Mouse (Mus musculus): ENCODE data around the gene 2510039O18Rik.
A peak's percentile ranks its signal among the peaks of the same experiment; 100 is the strongest.

Gene 2510039O18Rik

DNA sequence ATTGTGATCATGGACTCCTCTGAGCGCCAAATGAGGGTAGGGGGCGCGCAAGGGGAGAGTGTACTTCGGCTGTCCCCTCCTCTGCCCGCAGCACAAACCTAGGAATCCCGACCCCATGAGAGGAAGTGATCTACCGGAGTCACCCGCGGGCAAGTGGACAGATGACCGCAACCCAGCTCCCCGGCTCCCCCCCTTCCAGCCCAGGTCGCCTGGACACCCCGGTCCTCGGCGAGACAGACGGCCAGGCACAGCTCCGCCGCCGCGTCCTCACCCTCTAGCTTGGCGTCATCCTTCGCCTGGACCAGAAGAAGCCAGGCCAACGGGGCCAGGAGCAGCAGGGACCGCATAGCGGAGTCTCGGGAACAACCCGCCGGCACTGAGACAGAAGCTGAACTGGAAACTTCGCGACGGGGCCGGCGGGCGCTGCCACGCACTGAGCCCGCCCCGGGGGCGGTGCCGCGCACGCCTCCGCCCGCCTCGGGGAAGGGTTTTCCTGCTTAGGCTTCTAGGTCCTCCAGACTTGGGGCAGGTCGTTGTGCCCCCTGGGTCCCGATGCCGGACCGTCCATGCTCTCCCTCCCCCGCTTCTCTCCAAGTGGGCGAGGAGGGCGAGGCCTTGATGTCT, 4.3 kb upstream of the 2510039O18Rik start, which contains the start of gene Plod1:
TSS of gene Plod1 (minus strand) at position 437 of the 624 bp plus-strand sequence.
- DNase-seq (ENCODE audit: extremely low read depth, low read depth), result peak; percentile 36

DNA sequence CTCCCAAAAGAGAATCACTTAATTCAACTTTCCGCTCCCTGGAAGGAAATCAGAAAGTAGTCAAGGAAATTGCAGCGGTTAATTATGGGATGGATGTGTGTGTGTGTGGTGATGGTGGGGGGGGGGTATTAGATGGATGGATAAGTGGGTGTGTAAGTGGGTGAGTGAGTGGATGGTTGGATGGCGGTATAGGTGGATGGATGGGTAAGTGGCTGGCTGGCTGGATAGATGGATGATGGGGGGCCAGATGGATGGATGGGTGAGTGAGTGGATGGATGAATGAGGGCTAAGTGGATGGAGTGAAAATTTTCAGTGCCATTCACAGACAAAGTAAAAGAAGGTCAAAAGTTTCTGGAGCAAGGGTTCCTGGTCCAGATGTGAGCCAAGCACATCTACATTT, 3.7 kb upstream of the 2510039O18Rik start:
- DNase-seq (ENCODE audit: extremely low read depth, low read depth), result no peak

DNA sequence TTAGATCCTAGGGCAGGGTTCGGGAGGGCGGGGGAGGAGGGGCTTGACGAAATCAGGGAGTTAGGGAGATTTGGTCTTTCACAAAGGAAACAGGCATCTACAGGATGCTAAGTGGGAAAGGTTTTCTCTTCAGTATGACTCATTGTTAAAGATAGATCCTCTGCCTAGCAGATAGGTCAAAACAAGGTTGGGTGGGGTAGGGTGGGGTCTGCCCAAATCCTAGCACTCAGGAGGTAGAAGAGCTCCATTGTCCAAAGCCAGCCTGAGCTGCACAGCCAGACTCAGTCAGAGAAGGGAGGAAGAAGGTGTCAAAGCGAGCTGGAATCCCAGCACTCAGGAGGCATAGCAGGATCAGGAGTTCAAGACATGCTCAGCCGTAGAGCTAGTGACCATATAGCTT, 3.2 kb upstream of the 2510039O18Rik start:
- no peak for DNase-seq (ENCODE audit: extremely low read depth, low read depth)

DNA sequence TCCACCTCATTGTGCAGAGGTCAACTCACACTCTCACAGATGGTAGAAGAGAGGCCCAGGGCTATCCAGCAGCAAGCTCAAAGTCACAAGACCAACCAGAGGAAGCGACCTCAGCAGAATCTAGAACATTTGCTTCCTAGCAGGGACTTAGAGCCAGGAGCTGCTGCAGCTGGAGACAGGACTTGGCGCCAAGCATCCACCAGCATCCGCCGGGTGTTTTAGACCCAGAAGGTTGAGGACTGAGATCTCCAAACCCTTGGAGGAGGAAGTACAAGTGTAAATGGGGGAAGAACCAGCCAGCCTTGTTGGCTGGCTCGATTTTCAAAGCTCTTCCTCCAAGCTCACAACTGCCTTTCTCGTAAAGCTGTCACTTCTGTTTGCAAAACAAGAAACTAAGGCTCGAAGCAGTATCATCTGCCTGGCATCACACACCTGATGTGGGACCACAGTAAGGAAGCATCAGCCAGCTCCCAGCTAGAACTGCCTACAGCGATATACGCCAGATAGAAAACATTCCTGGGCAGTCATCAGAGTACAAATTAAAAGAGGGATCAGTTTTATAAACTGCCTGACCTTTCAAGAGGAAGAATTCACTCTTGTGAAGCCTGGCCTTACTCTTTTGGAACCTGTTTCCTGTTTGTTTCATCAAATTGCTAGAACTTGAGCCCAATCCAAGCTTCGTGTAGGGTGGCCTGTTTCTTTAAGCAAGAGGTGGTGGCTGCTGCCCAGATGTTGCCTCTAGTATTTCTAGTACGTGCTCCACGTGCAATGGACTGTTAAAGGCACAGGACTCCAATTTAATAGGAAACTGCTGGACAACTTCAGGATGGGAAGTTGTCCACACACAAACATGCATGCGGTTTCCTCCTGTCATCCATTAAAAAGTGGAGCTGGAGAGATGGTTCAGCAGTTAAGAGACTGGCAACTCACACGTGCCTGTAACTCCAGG, 2.3 kb upstream of the 2510039O18Rik start:
- DNase-seq (ENCODE audit: extremely low read depth, low read depth), result no peak

DNA sequence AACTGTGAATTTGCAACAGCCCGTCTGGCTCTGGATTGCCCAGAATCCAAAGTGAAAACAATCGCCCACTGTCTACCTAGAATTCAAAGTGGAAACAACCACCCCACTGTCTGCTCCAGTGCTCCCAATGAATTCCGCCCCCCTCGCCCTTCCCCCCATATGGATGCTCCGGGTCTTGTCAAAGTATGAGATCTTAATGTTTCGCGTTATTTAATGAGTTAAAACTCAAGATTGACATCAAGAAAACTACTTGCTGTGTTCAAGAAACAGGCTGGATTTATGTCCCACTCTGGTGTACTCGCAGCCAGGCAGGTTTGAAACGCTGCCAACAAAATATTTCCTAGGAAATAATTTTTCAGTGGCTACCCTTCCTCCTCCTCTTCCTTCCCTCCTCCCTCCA, 584 bp upstream of the 2510039O18Rik start:
- DNase-seq (ENCODE audit: extremely low read depth, low read depth), result no peak

DNA sequence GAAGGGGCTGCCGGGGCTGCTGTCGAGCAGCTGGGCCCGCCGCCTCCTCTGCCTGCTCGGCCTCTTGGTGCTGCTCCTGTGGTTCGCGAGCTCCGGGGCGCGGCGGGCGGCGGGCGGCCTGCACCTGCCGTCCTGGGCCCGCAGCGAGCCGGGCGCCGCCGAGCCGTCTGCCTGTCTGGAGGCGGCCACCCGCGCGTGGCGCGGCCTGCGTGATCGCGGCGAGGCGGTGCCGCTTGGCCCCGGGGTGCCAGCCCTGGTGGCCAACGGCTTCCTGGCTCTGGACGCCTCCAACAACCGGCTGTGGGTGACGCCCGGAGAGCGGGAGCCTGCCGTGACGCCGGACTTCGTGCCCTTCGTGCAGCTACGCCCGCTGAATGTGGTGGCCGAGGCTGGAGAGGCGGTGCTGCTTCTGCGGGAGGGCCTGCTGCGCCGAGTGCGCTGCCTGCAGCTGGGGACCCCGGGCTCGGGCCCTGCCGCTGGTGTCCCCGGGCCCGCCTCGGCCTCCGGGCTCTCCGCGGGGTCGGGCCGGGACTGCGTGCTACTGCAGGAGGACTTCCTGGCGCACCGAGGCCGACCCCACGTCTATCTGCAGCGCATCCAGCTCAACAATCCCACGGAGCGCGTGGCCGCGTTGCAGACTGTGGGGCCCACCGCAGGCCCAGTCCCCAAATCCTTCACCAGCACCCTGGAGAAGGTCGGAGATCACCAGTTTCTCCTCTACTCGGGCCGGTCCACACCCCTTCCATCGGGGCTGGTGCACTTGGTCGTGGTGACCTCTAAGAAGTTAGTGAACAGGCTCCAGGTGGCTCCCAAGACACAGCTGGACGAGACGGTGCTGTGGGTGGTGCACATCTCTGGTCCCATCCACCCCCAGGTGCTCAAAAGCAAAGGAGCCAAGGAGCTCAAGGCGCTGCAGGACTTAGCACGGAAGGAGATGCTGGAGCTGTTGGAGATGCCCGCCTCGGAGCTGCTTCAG, 638 bp downstream of the 2510039O18Rik start:
- no peak for DNase-seq (ENCODE audit: extremely low read depth, low read depth)

DNA sequence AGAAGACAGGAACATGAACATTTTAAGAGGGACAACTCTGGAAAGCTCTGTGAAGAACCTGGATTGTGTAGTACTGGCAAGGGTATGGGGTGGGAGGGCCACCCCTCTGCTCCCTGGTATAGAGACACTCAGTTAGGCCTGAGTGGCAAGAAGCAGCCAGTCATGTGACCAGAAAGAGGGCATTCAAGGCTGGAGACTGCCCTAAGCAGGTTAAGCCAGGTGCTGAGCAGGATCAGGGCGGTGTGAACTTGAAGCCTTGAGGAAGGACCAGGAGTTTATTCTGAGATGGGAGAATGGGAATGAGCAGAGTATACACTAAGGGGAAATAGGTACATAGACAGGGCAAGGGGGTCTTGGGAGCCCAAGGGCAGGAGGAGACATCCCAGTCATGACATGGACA, 2.3 kb downstream of the 2510039O18Rik start:
- DNase-seq (ENCODE audit: extremely low read depth, low read depth), result no peak

DNA sequence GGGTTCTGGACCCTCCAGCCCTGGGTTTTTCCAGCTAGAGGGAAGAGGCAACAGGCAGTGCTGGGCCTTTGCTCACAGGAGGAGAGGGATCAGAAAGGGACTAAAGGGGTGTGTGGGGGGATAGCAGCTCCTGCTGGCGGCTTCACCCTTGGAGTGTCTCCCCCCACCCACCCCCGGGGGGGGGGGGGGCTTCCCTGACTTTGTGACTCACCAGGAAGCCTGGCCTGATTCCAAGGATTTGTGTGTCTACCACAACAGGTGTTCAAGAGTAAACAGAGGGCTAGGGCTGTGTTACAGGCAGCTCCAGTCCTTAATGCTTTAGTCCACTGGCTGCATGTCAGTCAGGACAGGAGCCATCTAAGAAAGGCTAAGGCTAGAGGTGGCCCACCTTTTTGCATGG, 6.8 kb downstream of the 2510039O18Rik start:
- no peak for DNase-seq (ENCODE audit: extremely low read depth, low read depth)

DNA sequence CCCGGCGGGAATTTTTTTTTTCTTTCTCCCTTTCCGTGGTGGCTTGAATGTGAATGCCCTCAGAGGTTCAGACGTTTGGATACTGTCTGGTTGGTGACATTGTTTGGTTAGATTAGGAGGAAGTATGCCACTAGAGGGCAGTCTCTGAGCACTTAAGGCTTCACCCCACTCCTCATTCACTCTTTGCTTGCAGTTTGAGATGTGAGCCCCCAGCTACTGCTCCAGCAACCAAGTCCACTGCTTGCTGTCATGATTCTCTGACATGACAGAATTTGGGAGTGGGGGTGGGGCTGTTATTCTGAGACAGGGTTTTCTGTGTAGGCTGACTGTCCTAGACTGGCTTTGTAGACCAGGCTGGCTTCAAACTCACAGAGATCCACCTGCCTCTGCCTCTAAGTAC, 12.9 kb downstream of the 2510039O18Rik start:
- peak; percentile 48 for DNase-seq (ENCODE audit: extremely low read depth, low read depth)

DNA sequence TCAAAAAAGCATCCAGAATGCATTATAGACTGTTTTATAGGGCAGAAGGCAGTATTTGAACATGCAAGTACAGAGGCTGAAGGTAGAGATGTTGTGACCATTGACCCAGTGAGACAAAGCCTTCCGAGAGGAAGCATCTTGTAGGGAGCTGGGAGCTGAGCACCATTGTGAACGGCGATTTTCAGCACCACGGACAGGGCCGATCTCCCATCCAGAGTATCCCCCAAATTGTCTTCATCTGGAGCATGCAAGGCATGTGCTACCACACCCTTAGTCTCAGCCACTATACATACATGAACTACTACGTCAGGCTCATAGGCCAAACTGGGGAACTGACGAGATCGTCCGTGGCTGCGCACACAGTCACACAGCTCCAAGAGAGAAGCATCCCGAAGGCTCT, 16.4 kb downstream of the 2510039O18Rik start:
- DNase-seq (ENCODE audit: extremely low read depth, low read depth), result no peak

DNA sequence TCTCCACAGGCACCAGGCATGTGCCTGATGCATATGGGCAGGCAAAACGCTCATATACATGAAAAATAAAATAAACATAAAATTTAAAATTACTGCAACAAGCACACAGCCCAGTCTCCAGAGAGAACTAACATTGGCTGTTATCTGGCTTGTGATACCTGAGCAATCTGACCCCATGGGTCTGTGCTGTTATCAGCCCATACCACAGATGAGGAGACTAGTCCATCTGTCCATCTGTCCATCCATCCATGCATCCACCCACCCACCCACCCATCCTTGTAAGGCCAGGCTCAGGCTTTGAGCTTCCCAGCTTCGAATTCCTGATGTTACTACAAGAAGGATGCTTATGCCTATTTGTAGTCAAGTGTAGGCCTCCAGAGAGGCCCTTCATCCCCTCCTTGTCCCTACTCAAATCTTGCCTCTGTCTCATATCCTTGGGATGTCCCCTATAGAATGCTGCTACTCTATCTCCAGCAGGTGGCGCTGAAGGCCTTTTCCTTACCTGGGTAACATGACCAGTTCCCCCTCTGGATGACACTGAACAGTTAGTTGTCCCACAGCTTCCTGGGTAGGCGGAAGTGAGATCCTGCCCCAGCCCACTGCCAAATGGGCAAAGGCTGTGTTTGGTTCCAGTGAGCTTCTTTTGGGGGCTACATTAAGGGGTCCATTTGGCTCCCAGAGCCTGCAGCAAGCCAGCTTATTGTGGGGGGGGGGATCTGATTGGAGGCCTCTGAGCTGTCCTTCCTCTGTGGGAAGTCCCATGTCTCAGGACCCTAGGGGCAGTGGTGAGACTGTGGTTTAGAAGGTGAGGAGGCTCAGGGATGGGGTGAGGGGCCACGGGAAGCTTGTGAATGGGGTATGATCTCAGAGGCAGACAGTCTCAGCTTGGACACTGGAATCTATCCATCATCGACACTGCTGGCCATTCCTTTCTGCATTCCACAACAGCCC, 19.5 kb downstream of the 2510039O18Rik start:
- peak; percentile 76 for DNase-seq (ENCODE audit: extremely low read depth, low read depth)

DNA sequence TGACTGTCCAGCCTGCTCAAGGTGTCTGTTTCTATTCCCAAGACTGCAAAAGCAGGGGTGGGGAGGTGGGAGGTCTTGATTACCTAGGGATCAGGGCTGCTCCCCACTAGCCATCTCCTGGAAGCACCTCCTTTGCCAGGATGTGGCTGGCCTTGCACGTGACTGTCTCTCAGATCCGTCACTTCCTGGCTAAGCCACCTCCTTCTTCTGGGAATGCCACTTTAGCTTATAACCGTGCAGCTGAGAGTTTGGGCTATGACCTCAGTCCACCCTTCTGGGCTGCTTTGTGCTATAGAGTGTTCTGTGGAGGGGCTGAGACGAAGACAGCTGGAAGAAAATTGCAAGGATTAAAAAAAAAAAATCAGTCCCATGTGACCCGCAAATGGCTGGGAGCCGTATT, 22.1 kb downstream of the 2510039O18Rik start:
- DNase-seq (ENCODE audit: extremely low read depth, low read depth), result no peak

DNA sequence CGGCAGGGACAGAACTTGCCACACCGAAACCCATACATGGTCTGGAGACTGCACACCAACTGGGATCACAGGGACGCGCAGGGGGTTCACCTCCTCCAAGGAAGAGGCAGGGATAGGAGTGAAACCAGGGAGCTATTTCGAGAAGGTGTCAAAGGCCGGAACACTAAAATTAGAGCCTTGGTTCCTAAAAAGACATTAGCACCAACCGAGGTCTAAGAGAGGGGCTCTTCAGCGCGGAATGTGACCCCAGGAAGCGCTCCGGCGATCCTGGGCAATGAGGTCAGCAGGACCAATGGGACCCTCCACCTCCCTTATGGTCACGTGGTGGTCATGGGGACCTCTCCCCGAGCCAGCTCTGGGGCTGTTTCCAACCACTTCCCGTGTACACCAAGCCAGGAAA, 22.9 kb downstream of the 2510039O18Rik start:
- DNase-seq (ENCODE audit: extremely low read depth, low read depth), result no peak

DNA sequence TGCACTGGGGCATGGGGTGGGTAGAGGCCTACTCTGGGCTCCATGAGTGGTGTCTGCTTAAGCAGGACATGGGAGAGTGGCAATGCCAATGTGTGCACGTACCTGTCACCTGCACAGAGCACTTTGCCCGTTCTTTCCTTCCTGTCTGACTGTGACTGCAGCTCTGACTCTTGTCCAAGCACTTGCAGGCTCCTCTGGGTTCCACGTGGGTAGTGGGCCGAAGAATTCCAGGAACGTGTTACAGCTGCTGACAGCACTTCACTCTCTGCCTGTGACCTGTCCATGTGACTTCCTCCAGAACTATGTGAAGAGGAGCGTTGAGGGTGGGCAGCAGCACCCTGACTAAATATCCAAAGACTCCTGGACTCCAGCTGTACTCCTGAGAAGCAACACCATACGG, 25.0 kb downstream of the 2510039O18Rik start:
- DNase-seq (ENCODE audit: extremely low read depth, low read depth), result no peak

DNA sequence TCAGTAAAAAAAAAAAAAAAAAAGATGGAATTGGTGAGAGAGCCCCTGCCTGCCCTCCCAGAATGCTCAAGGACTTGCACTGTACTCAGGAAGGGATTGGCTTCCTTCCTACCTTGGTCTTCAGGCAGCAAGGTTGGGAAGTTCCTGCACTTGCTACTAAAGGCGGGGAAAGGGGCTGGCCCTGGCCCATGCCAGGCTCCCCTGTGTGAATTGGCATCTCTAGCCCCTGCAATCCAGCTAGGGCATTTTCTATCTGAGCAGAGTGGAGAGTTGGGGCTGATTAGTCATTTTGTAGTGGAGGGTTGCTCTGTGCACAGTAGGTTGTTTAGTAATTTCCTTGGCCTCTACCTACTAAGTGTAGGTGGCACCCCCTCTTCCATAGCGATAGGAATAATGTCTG, 28.1 kb downstream of the 2510039O18Rik start:
- no peak for DNase-seq (ENCODE audit: extremely low read depth, low read depth)

DNA sequence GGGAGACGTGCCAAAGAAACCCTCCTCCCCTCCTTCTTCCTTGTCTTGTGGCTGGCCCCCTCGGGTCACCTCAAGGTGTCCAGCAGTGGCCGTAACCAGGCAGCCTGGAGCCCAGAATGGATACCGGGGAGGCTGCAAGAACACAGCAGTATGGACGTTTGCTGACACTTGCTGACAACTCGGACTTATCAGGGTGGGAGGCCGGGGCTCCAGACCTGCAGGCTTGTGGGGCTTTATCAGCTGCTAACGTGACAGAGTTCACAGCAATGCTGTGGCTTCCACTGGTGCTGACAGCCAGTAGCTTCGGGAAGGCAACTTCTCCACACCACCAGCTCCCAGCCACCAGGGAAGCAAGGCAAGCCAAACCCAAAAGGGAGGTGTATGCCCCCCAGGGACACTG, 28.6 kb downstream of the 2510039O18Rik start:
- DNase-seq (ENCODE audit: extremely low read depth, low read depth), result peak; percentile 34

DNA sequence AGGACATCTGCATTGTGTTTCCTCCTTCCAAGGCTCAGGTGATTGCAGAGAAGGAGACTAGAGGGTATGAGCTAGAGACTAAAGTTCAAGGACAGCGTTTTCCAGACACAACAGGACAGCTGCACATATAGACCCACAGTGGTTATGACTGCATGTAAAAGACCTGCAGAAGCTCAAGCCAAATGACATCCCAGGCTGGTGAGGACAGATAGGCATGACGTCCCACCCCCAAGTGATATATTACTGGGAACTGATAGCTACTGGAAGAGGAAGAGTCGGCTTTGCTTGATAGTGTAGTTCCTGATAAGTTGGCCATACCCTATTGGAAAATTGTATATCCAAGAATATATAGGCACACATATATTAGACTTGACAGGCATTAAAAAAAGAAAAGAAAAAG, 35.5 kb downstream of the 2510039O18Rik start:
- DNase-seq (ENCODE audit: extremely low read depth, low read depth), result no peak

DNA sequence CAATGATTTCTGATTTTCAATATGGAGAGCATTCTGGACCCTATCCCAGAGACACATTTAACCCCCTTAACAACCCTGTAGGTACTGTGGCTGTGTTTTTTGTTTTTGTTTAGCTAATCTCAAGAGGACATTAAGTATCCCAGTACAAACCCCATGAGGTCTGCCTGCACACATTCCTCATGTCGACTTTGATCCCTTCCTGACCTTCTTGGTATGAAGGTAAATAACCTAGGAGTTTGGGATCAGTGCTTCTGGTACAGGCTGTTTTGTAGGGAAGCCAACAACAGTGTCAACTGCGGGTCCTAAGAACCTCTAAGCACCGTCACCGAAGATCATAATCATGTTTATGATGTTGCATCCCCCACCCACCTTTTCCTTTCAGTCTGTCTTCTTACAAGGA, 37.0 kb downstream of the 2510039O18Rik start:
- no peak for DNase-seq (ENCODE audit: extremely low read depth, low read depth)

DNA sequence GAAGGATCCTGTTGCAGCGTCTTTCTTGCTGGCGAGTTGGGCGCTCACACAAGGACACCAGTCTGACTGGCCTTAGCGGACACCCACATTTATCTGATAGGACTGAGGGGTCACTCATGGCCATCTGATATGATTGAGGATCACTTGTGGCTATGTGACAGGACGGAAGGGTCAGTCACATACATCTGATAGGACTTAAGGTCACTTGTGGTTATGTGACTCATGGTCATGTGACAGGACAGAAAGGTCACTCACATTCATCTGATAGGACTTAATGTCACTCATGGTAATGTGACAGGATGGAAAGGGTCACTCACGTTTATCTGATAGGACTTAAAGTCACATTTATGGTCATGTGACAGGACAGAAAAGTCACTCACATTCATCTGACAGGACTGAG, 37.7 kb downstream of the 2510039O18Rik start:
- DNase-seq (ENCODE audit: extremely low read depth, low read depth), result no peak

DNA sequence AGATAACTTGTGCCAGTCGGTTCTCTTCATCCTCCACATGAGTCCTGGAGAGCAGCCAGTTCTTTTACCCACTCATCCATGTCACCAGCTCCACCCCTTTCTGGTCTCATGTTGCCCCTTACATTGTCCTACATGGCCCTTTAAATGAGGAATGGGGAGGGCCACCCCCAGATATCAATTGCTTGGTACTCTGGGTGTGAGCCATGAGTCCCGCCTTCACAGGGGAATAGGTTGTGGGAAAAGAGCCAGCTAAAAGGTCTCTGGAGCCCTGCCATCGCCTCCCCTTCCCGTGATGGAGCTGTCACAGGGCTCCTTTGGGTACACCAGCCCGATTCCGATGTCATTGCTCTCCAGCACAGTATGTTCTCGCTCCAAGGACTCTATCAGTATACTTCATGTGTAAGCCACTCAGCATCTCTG, 38.8 kb downstream of the 2510039O18Rik start:
- DNase-seq (ENCODE audit: extremely low read depth, low read depth), result no peak

Measured in MEL-GATA-1-ER (cell line).